Mouse (Mus musculus): Measurements from ENCODE around the gene Myo1d. TPM values are rescaled to one million over a fixed set of nuclear protein-coding genes. Genes with fewer than 3 reads are reported as not detected.

Gene Myo1d
- polyA plus RNA-seq, 1 experiment from 2014 or later: 15.8 TPM

- Histone ChIP-seq H3K9me3 (ENCODE audit: low read length) (no peaks in the 10 kb centered on the region), H3K36me3 (ENCODE audit: insufficient read depth, low read length) (no peaks in the 10 kb centered on the region), H3K27me3 (ENCODE audit: insufficient read depth, low read length) (no peaks in the 10 kb centered on the region), H3K27ac (ENCODE audit: low read length) (no peak overlapping the region), H3K4me2 (replicated peaks; ENCODE audit: low read depth, low read length) (no peak overlapping the region), H3K4me3 (ENCODE audit: low read length) (no peak overlapping the region), H3K9ac (replicated peaks; ENCODE audit: low read length) (no peak overlapping the region), H3K4me1 (ENCODE audit: insufficient read depth, low read length) (no peaks in the 10 kb centered on the region)
- 88% methylated on average over 8 of the region's 8 CpGs for WGBS
- no peak for ATAC-seq (ENCODE audit: low FRiP score, low TSS enrichment)
Observed at GRCm38 (mm10) chr11:80515895-80516294, 263.9 kb downstream of the Myo1d start.

- 63% methylated on average over 1 of the region's 1 CpGs for WGBS
- H3K4me3 ChIP-seq (ENCODE audit: low read length): no peak overlapping the region
- H3K9ac ChIP-seq (replicated peaks; ENCODE audit: low read length): no peak overlapping the region
- H3K4me2 ChIP-seq (replicated peaks; ENCODE audit: low read depth, low read length): no peak overlapping the region
- no peaks in the 10 kb centered on the region for H3K36me3 ChIP-seq (ENCODE audit: insufficient read depth, low read length)
- H3K27ac ChIP-seq (ENCODE audit: low read length): no peak overlapping the region
- no peaks in the 10 kb centered on the region for H3K9me3 ChIP-seq (ENCODE audit: low read length)
- no peak for ATAC-seq (ENCODE audit: low FRiP score, low TSS enrichment)
- H3K4me1 ChIP-seq (ENCODE audit: insufficient read depth, low read length): no peaks in the 10 kb centered on the region
- H3K27me3 ChIP-seq (ENCODE audit: insufficient read depth, low read length): no peaks in the 10 kb centered on the region
Observed at GRCm38 (mm10) chr11:80515346-80515745, 264.5 kb downstream of the Myo1d start.

- H3K27me3 ChIP-seq (ENCODE audit: insufficient read depth, low read length): no peaks in the 10 kb centered on the region
Observed at GRCm38 (mm10) chr11:80513796-80514195, 266.0 kb downstream of the Myo1d start.

DNA sequence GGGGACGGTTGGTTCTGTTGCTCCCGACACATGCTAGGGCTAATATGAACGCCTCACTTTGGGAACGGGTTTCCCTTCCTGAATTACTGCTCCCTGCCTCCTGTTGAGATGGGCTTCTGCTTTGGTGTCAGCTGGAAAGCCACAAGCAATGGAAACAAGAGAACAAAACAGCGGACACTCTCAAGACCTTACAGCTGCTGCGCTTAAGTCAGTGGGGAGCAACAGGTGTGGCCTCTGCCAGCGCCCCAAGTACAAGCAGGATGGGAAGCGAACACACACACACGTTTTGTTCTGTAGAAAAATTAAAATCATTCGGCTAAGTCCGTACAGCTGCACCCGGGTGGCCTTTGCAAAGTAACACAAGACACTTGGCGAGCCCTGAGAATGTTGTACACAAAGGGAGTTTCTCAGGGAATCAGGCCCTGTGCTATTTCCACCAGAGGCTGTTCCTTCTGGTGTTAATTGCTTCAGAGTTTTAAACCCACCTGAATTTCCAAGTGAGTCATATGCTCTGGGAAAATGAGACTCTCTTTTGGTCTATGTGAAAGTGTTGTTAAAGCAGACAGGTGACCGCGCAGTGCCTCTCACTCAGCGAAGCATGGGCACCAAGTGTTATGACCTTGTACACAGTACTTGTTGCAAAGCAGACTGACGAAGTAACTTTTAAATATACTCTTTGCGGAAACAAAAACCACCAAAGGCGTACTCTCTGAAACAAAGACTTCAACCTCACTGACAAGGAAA lies 267.3 kb downstream of the Myo1d start:
- ATAC-seq (ENCODE audit: low FRiP score, low TSS enrichment): no peak
- no peak overlapping the region for H3K27ac ChIP-seq (ENCODE audit: low read length)
- no peaks in the 10 kb centered on the region; the same call in 1 of the 2 replicates for H3K4me1 ChIP-seq (ENCODE audit: insufficient read depth, low read length)
- H3K36me3 ChIP-seq (ENCODE audit: insufficient read depth, low read length): no peaks in the 10 kb centered on the region
- H3K27me3 ChIP-seq (ENCODE audit: insufficient read depth, low read length): no peaks in the 10 kb centered on the region
- H3K9ac ChIP-seq (replicated peaks; ENCODE audit: low read length): no peak overlapping the region
- H3K4me2 ChIP-seq (replicated peaks; ENCODE audit: low read depth, low read length): no peak overlapping the region
- H3K4me3 ChIP-seq (ENCODE audit: low read length): no peak overlapping the region
- 72% methylated on average over 19 of the region's 19 CpGs for WGBS
- H3K9me3 ChIP-seq (ENCODE audit: low read length): no peaks in the 10 kb centered on the region

More at GRCm38 (mm10) chr11:80513796-80514195, 266.0 kb downstream of the Myo1d start:
- Histone ChIP-seq H3K9me3 (ENCODE audit: low read length) (no peaks in the 10 kb centered on the region), H3K9ac (replicated peaks; ENCODE audit: low read length) (no peak overlapping the region), H3K36me3 (ENCODE audit: insufficient read depth, low read length) (no peaks in the 10 kb centered on the region), H3K27ac (ENCODE audit: low read length) (no peak overlapping the region), H3K4me2 (replicated peaks; ENCODE audit: low read depth, low read length) (no peak overlapping the region), H3K4me3 (ENCODE audit: low read length) (no peak overlapping the region), H3K4me1 (ENCODE audit: insufficient read depth, low read length) (no peaks in the 10 kb centered on the region; the same call in 1 of the 2 replicates)
- 57% methylated on average over 7 of the region's 7 CpGs for WGBS
- no peak for ATAC-seq (ENCODE audit: low FRiP score, low TSS enrichment)

GRCm38 (mm10) chr11:80510124-80510523 lies 269.7 kb downstream of the Myo1d start:
- no peaks in the 10 kb centered on the region for H3K36me3 ChIP-seq (ENCODE audit: insufficient read depth, low read length)
- H3K27me3 ChIP-seq (ENCODE audit: insufficient read depth, low read length): no peaks in the 10 kb centered on the region
- WGBS: 86% methylated on average over 10 of the region's 10 CpGs
- no peak overlapping the region for H3K4me3 ChIP-seq (ENCODE audit: low read length)
- no peak overlapping the region for H3K9ac ChIP-seq (replicated peaks; ENCODE audit: low read length)
- ATAC-seq (ENCODE audit: low FRiP score, low TSS enrichment): no peak
- H3K4me2 ChIP-seq (replicated peaks; ENCODE audit: low read depth, low read length): no peak overlapping the region
- H3K4me1 ChIP-seq (ENCODE audit: insufficient read depth, low read length): no peaks in the 10 kb centered on the region; the same call in 1 of the 2 replicates
- no peak overlapping the region for H3K27ac ChIP-seq (ENCODE audit: low read length)
- H3K9me3 ChIP-seq (ENCODE audit: low read length): no peaks in the 10 kb centered on the region

- H3K9me3 ChIP-seq (ENCODE audit: low read length): no peaks in the 10 kb centered on the region
- no peaks in the 10 kb centered on the region for H3K27me3 ChIP-seq (ENCODE audit: insufficient read depth, low read length)
- WGBS: 68% methylated on average over 5 of the region's 5 CpGs
- no peak overlapping the region for H3K4me3 ChIP-seq (ENCODE audit: low read length)
- no peaks in the 10 kb centered on the region for H3K36me3 ChIP-seq (ENCODE audit: insufficient read depth, low read length)
- H3K4me1 ChIP-seq (ENCODE audit: insufficient read depth, low read length): peaks cover 5% of the 10 kb centered on the region; the same call in 1 of the 2 replicates
- H3K9ac ChIP-seq (replicated peaks; ENCODE audit: low read length): no peak overlapping the region
- no peak overlapping the region for H3K4me2 ChIP-seq (replicated peaks; ENCODE audit: low read depth, low read length)
- H3K27ac ChIP-seq (ENCODE audit: low read length): no peak overlapping the region
- no peak for ATAC-seq (ENCODE audit: low FRiP score, low TSS enrichment)
Observed at GRCm38 (mm10) chr11:80509176-80509506, 270.7 kb downstream of the Myo1d start.

DNA sequence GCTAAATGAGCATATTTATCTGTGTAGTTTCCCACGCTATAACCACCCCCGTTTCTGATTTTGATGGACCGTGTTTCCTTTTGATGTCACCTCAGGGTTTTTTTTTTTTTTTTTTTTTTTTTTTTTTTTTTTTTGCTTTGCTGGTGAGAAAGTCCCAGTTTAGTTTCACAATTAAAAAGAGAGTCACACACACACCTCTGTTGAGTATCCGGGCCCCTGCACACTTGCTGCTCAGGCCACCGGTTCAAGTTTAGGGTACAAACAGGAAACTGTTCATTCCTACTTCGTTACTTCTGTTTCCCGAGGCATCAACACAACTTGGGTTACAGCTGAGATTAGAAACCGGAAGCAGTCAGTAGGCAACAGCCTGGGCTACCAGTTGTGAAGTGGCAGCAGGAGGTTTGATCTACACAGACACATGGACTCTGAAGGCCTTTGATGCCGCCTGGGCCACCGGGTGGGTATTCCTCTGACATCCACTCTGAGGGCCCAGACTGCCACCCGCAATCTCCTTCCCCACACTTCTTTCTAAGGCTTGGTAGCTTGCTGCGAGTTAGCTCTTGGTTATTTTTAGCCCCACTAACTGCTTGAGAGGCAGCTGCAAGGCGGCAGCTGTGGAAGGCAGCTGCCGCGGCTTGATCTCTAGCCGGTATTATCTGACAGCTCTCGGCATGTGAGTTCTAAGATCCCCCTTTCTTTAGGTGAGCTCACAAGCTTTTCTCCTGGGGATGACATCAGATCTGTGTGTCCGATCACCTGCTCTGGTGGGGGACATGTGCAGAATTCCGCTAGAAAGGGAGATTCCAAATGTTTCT lies 271.3 kb downstream of the Myo1d start:
- Histone ChIP-seq H3K9ac (replicated peaks; ENCODE audit: low read length) (no peak overlapping the region), H3K9me3 (ENCODE audit: low read length) (no peaks in the 10 kb centered on the region), H3K4me1 (ENCODE audit: insufficient read depth, low read length) (peaks cover 5% of the 10 kb centered on the region; the same call in 1 of the 2 replicates), H3K4me3 (ENCODE audit: low read length) (no peak overlapping the region), H3K4me2 (replicated peaks; ENCODE audit: low read depth, low read length) (no peak overlapping the region), H3K27ac (ENCODE audit: low read length) (no peak overlapping the region), H3K27me3 (ENCODE audit: insufficient read depth, low read length) (no peaks in the 10 kb centered on the region), H3K36me3 (ENCODE audit: insufficient read depth, low read length) (no peaks in the 10 kb centered on the region)
- WGBS: 47% methylated on average over 19 of the region's 19 CpGs
- no peak for ATAC-seq (ENCODE audit: low FRiP score, low TSS enrichment)

GRCm38 (mm10) chr11:80507791-80508190 lies 272.0 kb downstream of the Myo1d start:
- WGBS: 92% methylated on average over 5 of the region's 6 CpGs
- ATAC-seq (ENCODE audit: low FRiP score, low TSS enrichment): no peak

GRCm38 (mm10) chr11:80506483-80506882 lies 273.3 kb downstream of the Myo1d start:
- peaks cover 5% of the 10 kb centered on the region; the same call in 1 of the 2 replicates for H3K4me1 ChIP-seq (ENCODE audit: insufficient read depth, low read length)
- no peaks in the 10 kb centered on the region for H3K36me3 ChIP-seq (ENCODE audit: insufficient read depth, low read length)
- H3K4me2 ChIP-seq (replicated peaks; ENCODE audit: low read depth, low read length): no peak overlapping the region
- H3K27ac ChIP-seq (ENCODE audit: low read length): no peak overlapping the region
- H3K4me3 ChIP-seq (ENCODE audit: low read length): no peak overlapping the region
- H3K9ac ChIP-seq (replicated peaks; ENCODE audit: low read length): no peak overlapping the region
- H3K27me3 ChIP-seq (ENCODE audit: insufficient read depth, low read length): no peaks in the 10 kb centered on the region
- no peak for ATAC-seq (ENCODE audit: low FRiP score, low TSS enrichment)
- no peaks in the 10 kb centered on the region for H3K9me3 ChIP-seq (ENCODE audit: low read length)

More at GRCm38 (mm10) chr11:80507791-80508190, 272.0 kb downstream of the Myo1d start:
- Histone ChIP-seq H3K4me2 (replicated peaks; ENCODE audit: low read depth, low read length) (no peak overlapping the region), H3K27me3 (ENCODE audit: insufficient read depth, low read length) (no peaks in the 10 kb centered on the region), H3K4me3 (ENCODE audit: low read length) (no peak overlapping the region), H3K4me1 (ENCODE audit: insufficient read depth, low read length) (peaks cover 5% of the 10 kb centered on the region; the same call in 1 of the 2 replicates), H3K9ac (replicated peaks; ENCODE audit: low read length) (no peak overlapping the region), H3K36me3 (ENCODE audit: insufficient read depth, low read length) (no peaks in the 10 kb centered on the region), H3K9me3 (ENCODE audit: low read length) (no peaks in the 10 kb centered on the region), H3K27ac (ENCODE audit: low read length) (no peak overlapping the region)

- H3K4me1 ChIP-seq (ENCODE audit: insufficient read depth, low read length): peaks cover 5% of the 10 kb centered on the region; the same call in 1 of the 2 replicates
Observed at GRCm38 (mm10) chr11:80505581-80505980, 274.2 kb downstream of the Myo1d start.

More at GRCm38 (mm10) chr11:80505581-80505980, 274.2 kb downstream of the Myo1d start:
- Histone ChIP-seq H3K36me3 (ENCODE audit: insufficient read depth, low read length) (no peaks in the 10 kb centered on the region), H3K9ac (replicated peaks; ENCODE audit: low read length) (no peak overlapping the region), H3K4me2 (replicated peaks; ENCODE audit: low read depth, low read length) (no peak overlapping the region), H3K27ac (ENCODE audit: low read length) (no peak overlapping the region), H3K27me3 (ENCODE audit: insufficient read depth, low read length) (no peaks in the 10 kb centered on the region), H3K4me3 (ENCODE audit: low read length) (no peak overlapping the region), H3K9me3 (ENCODE audit: low read length) (no peaks in the 10 kb centered on the region)
- WGBS: 81% methylated on average over 3 of the region's 3 CpGs
- ATAC-seq (ENCODE audit: low FRiP score, low TSS enrichment): no peak

Data from kidney, embryonic 16.5 days (tissue).